Mouse (Mus musculus) stomach, postnatal 0 days (tissue): ENCODE measurements at regions not wholly inside any gene's neighbourhood (a gene's known extent, or its start where the extent isn't known, plus 50 kb on each side); places are given as distances from the start of the nearest gene placed in this dataset.

Experiments
- ATAC-seq: fragments of 200-750 bp; cut with Nextera tagmentation; 2 replicates; pipeline ENCODE4 v1.8.0; 2017; ENCODE audit not compliant: low FRiP score, low TSS enrichment
- DNase-seq: peaks from one replicate; pipeline ENCODE4 v3.0.0-alpha.2; 2016; ENCODE audit warnings: low spot score
- H3K27ac ChIP-seq: fragments of 300-500 bp; sonication (generic); replicated peaks from 2 replicates; pipeline ENCODE4 v1.5.1; 2014; ENCODE audit warnings: mild to moderate bottlenecking, control low read depth
- H3K27me3 ChIP-seq: fragments of 300-500 bp; sonication (generic); 2 replicates; pipeline ENCODE4 v1.6.1; 2014; ENCODE audit warnings: low read length; ENCODE audit not compliant: control insufficient read depth, insufficient read depth
- H3K36me3 ChIP-seq: fragments of 300-500 bp; sonication (generic); 2 replicates; pipeline ENCODE4 v1.6.1; 2014; ENCODE audit warnings: low read length, mixed read lengths; ENCODE audit not compliant: control insufficient read depth, insufficient read depth
- H3K4me1 ChIP-seq: fragments of 300-500 bp; sonication (generic); replicated peaks from 2 replicates; pipeline ENCODE4 v1.6.1; 2014; ENCODE audit warnings: antibody characterized with exemption; ENCODE audit not compliant: control insufficient read depth, insufficient read depth
- H3K4me2 ChIP-seq: fragments of 300-500 bp; sonication (generic); replicated peaks from 2 replicates; pipeline ENCODE4 v1.6.1; 2014; ENCODE audit warnings: low read depth, mild to moderate bottlenecking, control low read depth, moderate library complexity
- H3K4me3 ChIP-seq: fragments of 300-500 bp; sonication (generic); 2 replicates; pipeline ENCODE4 v1.5.1; 2014; ENCODE audit warnings: low read depth, low read length, control low read depth
- H3K9ac ChIP-seq: fragments of 300-500 bp; sonication (generic); 2 replicates; pipeline ENCODE4 v1.6.1; 2014; ENCODE audit warnings: mild to moderate bottlenecking, low read length, control low read depth, mixed read lengths
- H3K9me3 ChIP-seq: fragments of 300-500 bp; sonication (generic); 2 replicates; pipeline ENCODE4 v1.6.1; 2016; ENCODE audit warnings: low read length; ENCODE audit not compliant: control insufficient read depth
- CTCF ChIP-seq: IDR thresholded peaks from 2 replicates; pipeline ENCODE4 v1.5.1; 2016; ENCODE audit warnings: antibody characterized with exemption, low read depth, mild to moderate bottlenecking, moderate library complexity
- EP300 ChIP-seq: optimal IDR thresholded peaks from 2 replicates; pipeline ENCODE3; 2016; ENCODE audit warnings: antibody characterized with exemption
- WGBS: fragments of 180-500 bp; shearing (Covaris S2); extraction: QIAGEN DNeasy Blood & Tissue Kit; methylation state at CpG from one replicate; pipeline ENCODE4 v1.1.7; 2014; 5-methylcytosine and 5-hydroxymethylcytosine counted together

DNA sequence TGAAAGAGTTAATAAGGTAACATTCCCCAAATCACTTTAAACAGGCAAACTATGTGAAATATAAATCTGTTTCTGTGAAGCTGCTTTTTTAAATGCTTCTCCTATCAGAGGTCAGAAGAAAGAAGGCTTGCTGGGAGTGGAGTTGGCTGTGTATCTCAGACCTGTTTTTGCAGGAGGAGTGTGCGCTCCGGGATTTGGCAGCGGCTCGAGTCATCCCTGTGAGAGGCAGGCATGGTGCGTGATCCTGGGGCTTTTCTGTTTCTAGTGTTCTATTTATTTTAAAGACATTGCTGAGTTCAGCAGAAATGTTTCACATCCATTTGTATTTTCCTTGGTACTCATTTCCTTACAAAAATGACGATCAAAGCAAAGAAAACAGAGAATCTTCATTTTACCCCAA is 91.0 kb upstream of the Gjb6 start:
- no peaks in the 10 kb centered on the region for H3K9me3 ChIP-seq
- H3K4me3 ChIP-seq: no peak overlapping the region
- no peak overlapping the region for H3K27ac ChIP-seq
- H3K4me1 ChIP-seq: no peaks in the 10 kb centered on the region
- DNase-seq: no peak
- H3K4me2 ChIP-seq: no peak overlapping the region
- TF ChIP-seq EP300: no peak
- TF ChIP-seq CTCF: no peak
- no peaks in the 10 kb centered on the region for H3K36me3 ChIP-seq
- ATAC-seq: no peak
- H3K27me3 ChIP-seq: no peaks in the 10 kb centered on the region
- H3K9ac ChIP-seq: no peak overlapping the region
- 43% methylated on average over 6 of the region's 6 CpGs for WGBS

- Histone ChIP-seq H3K27ac (no peak overlapping the region), H3K9me3 (no peaks in the 10 kb centered on the region), H3K4me1 (no peaks in the 10 kb centered on the region), H3K9ac (no peak overlapping the region), H3K27me3 (no peaks in the 10 kb centered on the region), H3K36me3 (no peaks in the 10 kb centered on the region), H3K4me2 (no peak overlapping the region), H3K4me3 (no peak overlapping the region)
- DNase-seq: no peak
- WGBS: 92% methylated on average over 4 of the region's 4 CpGs
- ATAC-seq: no peak
- TF ChIP-seq CTCF: no peak
- no peak for TF ChIP-seq EP300
Observed at GRCm38 (mm10) chr14:57220343-57220742, 86.9 kb upstream of the Gjb6 start.

DNA sequence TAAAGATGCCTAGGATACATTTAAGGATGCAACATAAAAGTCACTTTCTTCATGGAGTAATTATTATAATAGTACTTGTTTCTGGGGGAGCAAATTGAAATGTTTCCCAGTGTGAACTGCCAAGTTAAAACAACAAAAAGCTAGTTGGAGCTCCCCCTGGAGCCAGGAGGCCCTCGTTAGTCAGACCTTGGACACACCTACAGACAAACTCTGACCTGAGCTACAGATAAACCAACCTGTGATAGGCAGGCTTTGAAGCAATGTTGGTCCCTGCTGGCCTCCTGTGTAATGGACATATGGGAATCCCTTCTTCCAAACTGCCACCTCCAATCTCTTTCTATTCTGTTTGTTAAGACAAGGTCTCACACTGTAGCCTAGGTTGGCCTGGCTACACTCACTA is 86.2 kb upstream of the Gjb6 start:
- no peaks in the 10 kb centered on the region for H3K9me3 ChIP-seq
- TF ChIP-seq EP300 (no peak), CTCF (peak; percentile 26; the same call in 1 of the 2 replicates)
- WGBS: 38% methylated on average over 1 of the region's 1 CpGs
- H3K4me3 ChIP-seq: no peak overlapping the region
- H3K27me3 ChIP-seq: no peaks in the 10 kb centered on the region
- no peaks in the 10 kb centered on the region for H3K36me3 ChIP-seq
- ATAC-seq: no peak
- H3K4me2 ChIP-seq: no peak overlapping the region
- no peak overlapping the region for H3K9ac ChIP-seq
- H3K27ac ChIP-seq: no peak overlapping the region
- H3K4me1 ChIP-seq: no peaks in the 10 kb centered on the region
- DNase-seq: no peak

DNA sequence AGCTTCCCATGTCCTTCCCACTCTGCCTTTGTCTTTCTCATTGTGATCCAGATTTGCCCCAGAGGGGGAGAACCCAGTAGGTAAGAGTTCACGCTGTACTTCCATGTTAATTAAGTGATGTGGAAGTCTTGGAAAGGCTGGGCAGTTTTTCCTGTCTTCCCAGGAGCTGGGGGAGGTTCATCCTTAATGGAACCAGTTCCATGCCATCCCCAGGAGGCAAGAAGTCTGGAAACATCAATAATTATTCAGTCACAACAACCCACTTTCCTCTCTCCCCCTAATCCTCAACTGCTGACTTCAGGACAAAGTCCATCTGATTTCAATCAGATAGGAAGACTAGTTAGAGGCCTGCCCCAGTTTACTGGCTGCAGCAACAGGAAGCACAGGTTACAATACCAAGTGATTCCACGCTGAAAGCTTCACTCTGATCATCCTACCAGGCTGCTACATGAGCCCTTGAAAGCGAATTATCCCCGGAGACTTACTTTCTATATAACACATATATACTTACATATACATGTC is 85.7 kb upstream of the Gjb6 start:
- 73% methylated on average over 4 of the region's 4 CpGs for WGBS
- Histone ChIP-seq H3K4me2 (no peak overlapping the region), H3K4me3 (no peak overlapping the region), H3K9ac (no peak overlapping the region), H3K4me1 (no peaks in the 10 kb centered on the region), H3K27ac (no peak overlapping the region), H3K9me3 (no peaks in the 10 kb centered on the region), H3K27me3 (no peaks in the 10 kb centered on the region), H3K36me3 (no peaks in the 10 kb centered on the region)
- DNase-seq (no peak), ATAC-seq (no peak)
- TF ChIP-seq CTCF: no peak

GRCm38 (mm10) chr14:57187814-57188213 is 54.4 kb upstream of the Gjb6 start:
- WGBS: 78% methylated on average over 1 of the region's 1 CpGs
- Histone ChIP-seq H3K27ac (no peak overlapping the region), H3K4me2 (no peak overlapping the region), H3K4me3 (no peak overlapping the region), H3K4me1 (no peaks in the 10 kb centered on the region), H3K36me3 (no peaks in the 10 kb centered on the region), H3K9me3 (no peaks in the 10 kb centered on the region), H3K9ac (no peak overlapping the region), H3K27me3 (no peaks in the 10 kb centered on the region)
- ATAC-seq (no peak), DNase-seq (peak; percentile 2)
- no peak for TF ChIP-seq EP300
- no peak for TF ChIP-seq CTCF
